Mouse (Mus musculus): ENCODE data around the gene Lgi4. TPM values are rescaled to one million over a fixed set of nuclear protein-coding genes. Genes with fewer than 3 reads are reported as not detected.

The Lgi4 gene
- total and polyA plus RNA-seq, 3 experiments, result not detected

DNA sequence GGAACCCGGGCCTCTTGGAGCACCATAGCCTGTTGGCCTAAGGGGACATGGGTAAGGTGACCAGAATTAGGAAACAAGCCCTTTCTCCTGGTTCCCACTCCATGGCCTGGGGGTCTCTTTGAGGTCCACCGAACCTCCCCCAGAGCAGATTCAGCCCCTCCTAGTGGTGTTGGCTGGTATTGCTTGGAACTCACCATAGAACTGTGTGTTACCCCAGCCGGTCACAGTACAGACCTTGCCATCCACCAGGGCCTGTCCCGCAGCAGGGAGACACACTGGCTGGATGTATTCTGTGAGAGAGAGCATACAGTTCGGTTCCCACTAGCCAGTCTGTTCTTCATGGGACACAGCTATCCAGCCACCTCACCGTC is 40.5 kb downstream of the Lgi4 start:
- no peak for DNase-seq (ENCODE audit: extremely low read depth)
- Histone ChIP-seq H3K4me2 (ENCODE audit: insufficient read depth, low read depth, poor library complexity, severe bottlenecking) (no peak overlapping the region), H3K4me1 (ENCODE audit: control insufficient read depth in 1 of 2, insufficient read depth in 2 of 2) (peaks cover 6 to 16% of the 10 kb centered on the region in 2 experiments), H3K27me3 (replicated peaks) (peaks cover 6% of the 10 kb centered on the region), H3K79me2 (replicated peaks; ENCODE audit: control insufficient read depth, extremely low read depth, insufficient read depth, poor library complexity, severe bottlenecking) (no peaks in the 10 kb centered on the region), H3K9ac (ENCODE audit: insufficient read depth, low read depth) (no peak overlapping the region), H3K36me3 (replicated peaks in 1 of 2; ENCODE audit: control insufficient read depth in 1 of 2, insufficient read depth in 1 of 2, low read length in 1 of 2) (peaks cover 0 to 58% of the 10 kb centered on the region in 2 experiments), H3K27ac (ENCODE audit: insufficient read depth, low read depth) (no peak overlapping the region), H3K9me3 (replicated peaks; ENCODE audit: low read length) (peaks cover 3% of the 10 kb centered on the region), H3K4me3 (replicated peaks in 1 of 3; ENCODE audit: low read depth in 2 of 3, low read length in 2 of 3, poor library complexity in 1 of 3) (no peak overlapping the region)
- dilution Hi-C loops (cut with MboI; ENCODE audit: extremely low pct_ligation_motif_present, extremely low pct_unique_long_range_greater_than_20kb, low sequenced_read_pairs), result no loop called here
- in situ Hi-C loops (cut with MboI; ENCODE audit: low pct_ligation_motif_present, low pct_unique_long_range_greater_than_20kb, low sequenced_read_pairs), result loop anchor here (5.0 kb wide), 2 partner anchors 37 to 78 kb away; no protein-coding TSS in a partner anchor
- TF ChIP-seq MAX (IDR thresholded peaks at IDR 0.05; ENCODE audit: low read length) (no peak), POLR2AphosphoS2 (IDR thresholded peaks at IDR 0.05; ENCODE audit: low read depth, low read length) (no peak), JUND (conservative IDR thresholded peaks at IDR 0.05; ENCODE audit: low read depth, low read length) (no peak), UBTF (IDR thresholded peaks at IDR 0.05; ENCODE audit: low read depth, low read length) (no peak), CTCF (conservative IDR thresholded peaks at IDR 0.05 in 1 of 2, IDR thresholded peaks at IDR 0.05 in 1 of 2; ENCODE audit: low read depth in 2 of 2, low read length in 2 of 2) (peak; percentile 19 to 31), POLR2A (IDR thresholded peaks at IDR 0.05; ENCODE audit: low read depth, low read length) (no peak)

DNA sequence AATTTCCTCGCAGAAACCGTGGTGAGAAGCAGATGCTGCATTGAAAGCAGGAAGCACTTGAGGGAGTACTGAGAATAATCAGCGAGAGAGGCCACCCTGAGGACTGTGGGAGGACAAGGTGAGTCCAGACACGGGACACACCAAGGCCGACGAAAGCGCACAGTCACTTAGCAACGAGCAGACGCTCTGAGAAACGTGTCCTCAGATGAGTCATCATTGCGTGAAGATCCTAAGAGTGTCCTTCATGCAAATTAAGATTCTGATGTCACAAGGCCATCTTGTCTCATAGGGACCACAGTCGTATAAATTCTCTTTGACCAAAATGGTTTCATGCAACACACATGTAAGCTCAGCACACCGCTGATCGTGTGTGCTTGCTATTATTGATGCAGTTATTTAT is 41.6 kb downstream of the Lgi4 start:
- H3K9me3 ChIP-seq (replicated peaks; ENCODE audit: low read length), result peaks cover 3% of the 10 kb centered on the region
- TF ChIP-seq ZNF384 (IDR thresholded peaks at IDR 0.05; ENCODE audit: low read depth, low read length) (no peak), MAZ (IDR thresholded peaks at IDR 0.05; ENCODE audit: low read depth, low read length) (no peak), TBP (conservative IDR thresholded peaks at IDR 0.05; ENCODE audit: low read depth, low read length) (no peak), ZC3H11A (IDR thresholded peaks at IDR 0.05; ENCODE audit: low read depth, low read length) (no peak), UBTF (IDR thresholded peaks at IDR 0.05; ENCODE audit: low read depth, low read length) (no peak), EP300 (IDR thresholded peaks at IDR 0.05; ENCODE audit: low read length) (peak; percentile 63; the same call in 1 of the 2 replicates), ZKSCAN1 (IDR thresholded peaks at IDR 0.05; ENCODE audit: borderline replicate concordance, low read depth, low read length) (no peak), CHD1 (IDR thresholded peaks at IDR 0.05; ENCODE audit: low read depth, low read length) (no peak), JUND (conservative IDR thresholded peaks at IDR 0.05; ENCODE audit: low read depth, low read length) (peak; percentile 95), MEF2A (IDR thresholded peaks at IDR 0.05; ENCODE audit: borderline replicate concordance, low read depth, low read length) (peak; percentile 24; the same call in 1 of the 2 replicates), CHD2 (IDR thresholded peaks at IDR 0.05; ENCODE audit: low read length) (no peak), MYC (IDR thresholded peaks at IDR 0.05; ENCODE audit: low read depth, low read length) (peak; percentile 68; the same call in 1 of the 2 replicates), BHLHE40 (IDR thresholded peaks at IDR 0.05; ENCODE audit: low read depth, low read length) (peak; percentile 91), SIN3A (IDR thresholded peaks at IDR 0.05; ENCODE audit: low read length) (peak; percentile 86), MXI1 (IDR thresholded peaks at IDR 0.05; ENCODE audit: low read depth, low read length) (peak; percentile 93), GABPA (IDR thresholded peaks at IDR 0.05; ENCODE audit: insufficient replicate concordance, low read depth, low read length) (no peak), NELFE (IDR thresholded peaks at IDR 0.05; ENCODE audit: low read depth, low read length) (no peak), MAX (IDR thresholded peaks at IDR 0.05; ENCODE audit: low read length) (peak; percentile 76), CTCF (conservative IDR thresholded peaks at IDR 0.05 in 1 of 2, IDR thresholded peaks at IDR 0.05 in 1 of 2; ENCODE audit: low read depth in 2 of 2, low read length in 2 of 2) (no peak), ETS1 (conservative IDR thresholded peaks at IDR 0.05; ENCODE audit: low read depth, low read length) (peak; percentile 89), NRF1 (IDR thresholded peaks at IDR 0.05; ENCODE audit: low read depth, low read length) (no peak), TCF12 (IDR thresholded peaks at IDR 0.05; ENCODE audit: low read depth, low read length) (no peak), SMC3 (IDR thresholded peaks at IDR 0.05; ENCODE audit: low read depth, low read length) (no peak), JUN (IDR thresholded peaks at IDR 0.05; ENCODE audit: insufficient read depth, low read depth, low read length) (peak; percentile 88), USF2 (conservative IDR thresholded peaks at IDR 0.05; ENCODE audit: low read depth, low read length) (no peak), PAX5 (IDR thresholded peaks at IDR 0.05; ENCODE audit: low read length) (no peak), E2F4 (IDR thresholded peaks at IDR 0.05; ENCODE audit: insufficient replicate concordance, low read depth, low read length) (no peak), POLR2A (IDR thresholded peaks at IDR 0.05; ENCODE audit: low read depth, low read length) (no peak), KAT2A (IDR thresholded peaks at IDR 0.05; ENCODE audit: insufficient replicate concordance, low read length) (no peak), MAFK (IDR thresholded peaks at IDR 0.05; ENCODE audit: insufficient replicate concordance, low read length) (peak; percentile 34; the same call in 1 of the 2 replicates), IRF4 (IDR thresholded peaks at IDR 0.05; ENCODE audit: low read depth, low read length) (peak; percentile 82), USF1 (IDR thresholded peaks at IDR 0.05; ENCODE audit: low read depth, low read length) (no peak)

More for the DNA sequence above, 41.6 kb downstream of the Lgi4 start:
- Histone ChIP-seq H3K4me3 (replicated peaks in 1 of 3; ENCODE audit: low read depth in 2 of 3, low read length in 2 of 3, poor library complexity in 1 of 3) (no peak overlapping the region), H3K9ac (ENCODE audit: insufficient read depth, low read depth) (no peak overlapping the region), H3K27me3 (replicated peaks) (no peaks in the 10 kb centered on the region), H3K4me1 (ENCODE audit: control insufficient read depth in 1 of 2, insufficient read depth in 2 of 2) (peaks cover 11 to 23% of the 10 kb centered on the region in 2 experiments), H3K36me3 (replicated peaks in 1 of 2; ENCODE audit: control insufficient read depth in 1 of 2, insufficient read depth in 1 of 2, low read length in 1 of 2) (peaks cover 0 to 67% of the 10 kb centered on the region in 2 experiments), H3K79me2 (replicated peaks; ENCODE audit: control insufficient read depth, extremely low read depth, insufficient read depth, poor library complexity, severe bottlenecking) (no peaks in the 10 kb centered on the region), H3K4me2 (ENCODE audit: insufficient read depth, low read depth, poor library complexity, severe bottlenecking) (peak overlapping the region; percentile 30; the same call in 1 of the 2 replicates), H3K27ac (ENCODE audit: insufficient read depth, low read depth) (no peak overlapping the region)
- in situ Hi-C loops (cut with MboI; ENCODE audit: low pct_ligation_motif_present, low pct_unique_long_range_greater_than_20kb, low sequenced_read_pairs), result no loop called here
- DNase-seq (ENCODE audit: extremely low read depth), result peak; percentile 80
- dilution Hi-C loops (cut with MboI; ENCODE audit: extremely low pct_ligation_motif_present, extremely low pct_unique_long_range_greater_than_20kb, low sequenced_read_pairs), result no loop called here

All from CH12.LX (cell line).